Mouse (Mus musculus): ENCODE measurements at regions not wholly inside any gene's neighbourhood (a gene's known extent, or its start where the extent isn't known, plus 50 kb on each side); places are given as distances from the start of the nearest gene placed in this dataset.

GRCm38 (mm10) chr1:194354332-194355120 is 263.5 kb upstream of the Plxna2 start:
- no peak for TF ChIP-seq CTCF (IDR thresholded peaks at IDR 0.05; ENCODE audit: extremely low read depth, insufficient read depth, insufficient read length, insufficient replicate concordance)
- no peak for TF ChIP-seq POLR2A (IDR thresholded peaks at IDR 0.05; ENCODE audit: low read depth, low read length)
